14 mouse cellular contexts compared by ENCODE assay signal in the genomic region with DNA sequence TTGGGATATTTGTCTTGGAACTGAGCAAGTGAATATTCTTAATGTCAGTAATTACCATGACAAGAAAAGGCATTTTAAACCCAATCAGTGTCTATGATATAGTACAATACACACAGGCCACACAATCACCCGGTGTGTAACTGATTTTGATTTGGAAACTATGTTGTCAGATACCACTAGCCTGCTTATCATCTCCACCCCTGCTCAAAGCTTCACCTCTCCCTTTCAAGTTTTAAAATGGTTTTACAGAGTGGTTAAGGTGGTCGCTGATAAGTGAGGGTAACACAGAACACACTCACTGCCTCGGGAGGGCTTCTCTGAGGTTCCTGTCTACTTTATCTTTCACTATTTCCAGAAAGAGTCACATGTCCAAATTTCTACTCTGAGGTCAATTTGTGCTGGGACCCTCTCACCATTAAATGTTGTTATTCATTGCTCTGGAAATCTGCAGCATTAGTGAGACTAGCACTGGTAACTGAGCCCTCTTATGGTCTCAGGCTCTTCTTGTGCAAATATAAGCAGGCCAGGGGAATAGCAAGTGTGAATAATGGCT. TPM values are rescaled to one million over a fixed set of nuclear protein-coding genes. Genes with fewer than 3 reads are reported as not detected.
DNase-seq lines count a peak whose midpoint lies in the region; ATAC-seq and TF ChIP-seq lines count a peak whose summit lies in the region.
"Had no signal": no experiment of that assay in that cellular context is flagged by ENCODE, and none has a peak within 500 bp of the region (broad histone marks: within the 10 kb centered on the region; RNA-seq: fewer than 3 reads in every experiment).

No protein-coding gene starts in this region.

- no peak for TF ChIP-seq POLR2A in cortical plate, adult 2 months (IDR thresholded peaks at IDR 0.05; ENCODE audit: extremely low read depth, insufficient read depth, low read length)
- no peak for TF ChIP-seq POLR2A in limb, embryonic 14.5 days (IDR thresholded peaks at IDR 0.05; ENCODE audit: borderline replicate concordance, extremely low read depth, insufficient read depth, insufficient read length)
- TF ChIP-seq POLR2A in cerebellum, adult 2 months (IDR thresholded peaks at IDR 0.05; ENCODE audit: borderline replicate concordance, insufficient read depth, low read length) = no peak

- H3K4me2 ChIP-seq in kidney, postnatal 0 days (ENCODE audit: low read length) = peak overlapping the region; percentile 75; the same call in 1 of the 2 replicates
- peak overlapping the region; percentile 60; the same call in 1 of the 2 replicates for H3K4me2 ChIP-seq in limb, embryonic 14.5 days (replicated peaks; ENCODE audit: low read depth, low read length, severe bottlenecking)

- ATAC-seq in kidney, postnatal 0 days (replicated peaks; ENCODE audit: low FRiP score, low read depth) = no peak
- ATAC-seq in limb, embryonic 14.5 days (ENCODE audit: low FRiP score, low read depth) = no peak
- ATAC-seq: Patski had no signal

- H3K4me3 ChIP-seq in gastrocnemius, adult 2 months = peak overlapping the region; percentile 95; the same call in 1 of the 2 replicates
- no peak overlapping the region for H3K4me3 ChIP-seq in kidney, postnatal 0 days (replicated peaks; ENCODE audit: low read depth, low read length)
- peak overlapping the region; percentile 77; the same call in 1 of the 2 replicates for H3K4me3 ChIP-seq in cortical plate, adult 2 months (ENCODE audit: insufficient read depth, low read length)
- no peak overlapping the region for H3K4me3 ChIP-seq in limb, embryonic 14.5 days (replicated peaks; ENCODE audit: low read length)
- no peak overlapping the region for H3K4me3 ChIP-seq in cerebellum, adult 2 months (replicated peaks; ENCODE audit: insufficient read depth, low read depth, low read length)

- H3K9me3 ChIP-seq in kidney, postnatal 0 days (replicated peaks; ENCODE audit: low read length) = no peaks in the 10 kb centered on the region
- no peaks in the 10 kb centered on the region for H3K9me3 ChIP-seq in limb, embryonic 14.5 days (ENCODE audit: control insufficient read depth, low read length)

- no peak overlapping the region for H3K9ac ChIP-seq in kidney, postnatal 0 days (ENCODE audit: low read depth, low read length)
- peak overlapping the region; percentile 81; the same call in 1 of the 2 replicates for H3K9ac ChIP-seq in limb, embryonic 14.5 days (ENCODE audit: low read depth, low read length, severe bottlenecking)

- no peaks in the 10 kb centered on the region for H3K27me3 ChIP-seq in kidney, postnatal 0 days (ENCODE audit: insufficient read depth, low read length)
- H3K27me3 ChIP-seq in limb, embryonic 14.5 days (ENCODE audit: control insufficient read depth, insufficient read depth, low read length) = no peaks in the 10 kb centered on the region
- H3K27me3 ChIP-seq in cerebellum, adult 2 months (ENCODE audit: control insufficient read depth, insufficient read depth, low read length) = no peaks in the 10 kb centered on the region
- H3K27me3 ChIP-seq: Patski had no signal

- H3K36me3 ChIP-seq in kidney, postnatal 0 days (ENCODE audit: insufficient read depth, low read length) = no peaks in the 10 kb centered on the region
- H3K36me3 ChIP-seq in limb, embryonic 14.5 days (ENCODE audit: control insufficient read depth, insufficient read depth, low read length) = no peaks in the 10 kb centered on the region

- H3K27ac ChIP-seq in gastrocnemius, adult 2 months = peak overlapping the region; percentile 95; the same call in 1 of the 2 replicates
- 0 out of 2 replicates have a peak overlapping the region, but pooled peaks have one; percentile 21 for H3K27ac ChIP-seq in kidney, postnatal 0 days
- no peak overlapping the region for H3K27ac ChIP-seq in cortical plate, adult 2 months (ENCODE audit: insufficient read depth, low read length)
- peak overlapping the region; percentile 97; the same call in 1 of the 2 replicates for H3K27ac ChIP-seq in limb, embryonic 14.5 days (replicated peaks; ENCODE audit: low read depth, low read length)
- H3K27ac ChIP-seq in cerebellum, adult 2 months (ENCODE audit: insufficient read depth, low read length) = no peak overlapping the region

- WGBS in kidney, postnatal 0 days = 76% methylated on average over 3 of the region's 3 CpGs
- WGBS in limb, embryonic 14.5 days = 75% methylated on average over 3 of the region's 3 CpGs
- WGBS in cerebellum, adult 2 months = 80% methylated on average over 3 of the region's 3 CpGs

- no peak for TF ChIP-seq CTCF in gastrocnemius, adult 2 months (IDR thresholded peaks at IDR 0.05)
- TF ChIP-seq CTCF in kidney, postnatal 0 days (IDR thresholded peaks at IDR 0.05; ENCODE audit: low read depth) = no peak
- no peak for TF ChIP-seq CTCF in cortical plate, adult 2 months (IDR thresholded peaks at IDR 0.05; ENCODE audit: extremely low read depth, insufficient read depth, low read length)
- TF ChIP-seq CTCF in cerebellum, adult 2 months (IDR thresholded peaks at IDR 0.05; ENCODE audit: borderline replicate concordance, insufficient read depth, low read depth, low read length) = no peak

- 0 out of 2 replicates have a peak, but pooled peaks cover 9% of the 10 kb centered on the region for H3K4me1 ChIP-seq in kidney, postnatal 0 days (replicated peaks; ENCODE audit: insufficient read depth, low read length)
- H3K4me1 ChIP-seq in cortical plate, adult 2 months (ENCODE audit: control insufficient read depth, insufficient read depth, low read length) = peaks cover 4% of the 10 kb centered on the region
- H3K4me1 ChIP-seq in limb, embryonic 14.5 days (ENCODE audit: control insufficient read depth, insufficient read depth, low read length) = peaks cover 21% of the 10 kb centered on the region
- H3K4me1 ChIP-seq in cerebellum, adult 2 months (ENCODE audit: control insufficient read depth, insufficient read depth, low read length) = peaks cover 10% of the 10 kb centered on the region

- DNase-seq in gastrocnemius, adult 2 months = no peak
- no peak for DNase-seq in gastrocnemius, postnatal 14 days
- DNase-seq in kidney, postnatal 0 days (ENCODE audit: low spot score) = no peak
- DNase-seq in kidney, postnatal 4 days = no peak
- DNase-seq in limb, embryonic 14.5 days (ENCODE audit: low spot score) = no peak
- DNase-seq in thymus, postnatal 36 days = no peak
- DNase-seq in cerebellum, adult 2 months = no peak
- DNase-seq: B cell, adult 2 months; cerebellum, adult 11-12 months had no signal

- intact Hi-C loops in gastrocnemius, adult 2 months (cut with DNase I) = loop anchor here (5.0 kb wide), 1 partner anchor 265 kb away; the partner anchor contains the start of gene Zfp827
- intact Hi-C loops in gastrocnemius, postnatal 14 days (cut with DNase I; ENCODE audit: low total_unique reads) = no loop called here

RNA-seq across cellular contexts. Expression of gene Mmaa, which starts 1.9 kb away (rescaled TPM):
- total RNA-seq in gastrocnemius, adult 2 months (2021) = 10 to 100 TPM; 14.6 to 25.8 TPM
- 10 to 100 TPM; 15.3 to 15.8 TPM for total RNA-seq in gastrocnemius, postnatal 14 days (2021)
- polyA plus RNA-seq in kidney, postnatal 0 days (2015; fragmentation: Nextera tagmentation; extraction: Ambion mirVana) = 14.8 and 15.0 TPM in 2 replicates
- polyA plus RNA-seq in cortical plate, adult 2 months (2012; rRNA removed) = 36.9 and 37.5 TPM in 2 replicates
- 11.7 and 16.9 TPM in 2 replicates for polyA plus RNA-seq in limb, embryonic 14.5 days (2012; rRNA removed)
- 15.7 and 16.8 TPM in 2 replicates for polyA plus RNA-seq in limb, embryonic 14.5 days (2014; fragmentation: Nextera tagmentation; extraction: Ambion mirVana)
- polyA plus RNA-seq in cerebellum, adult 2 months (2012; rRNA removed) = 33.1 and 33.8 TPM in 2 replicates

RNA-seq across cellular contexts. Expression of gene 1700011L22Rik, which starts 44.4 kb away (rescaled TPM):
- total RNA-seq in gastrocnemius, adult 2 months (2021) = not detected
- not detected for total RNA-seq in gastrocnemius, postnatal 14 days (2021)
- not detected in 2 replicates for polyA plus RNA-seq in kidney, postnatal 0 days (2015; fragmentation: Nextera tagmentation; extraction: Ambion mirVana)
- polyA plus RNA-seq in cortical plate, adult 2 months (2012; rRNA removed) = not detected in 2 replicates
- not detected in 2 replicates for polyA plus RNA-seq in limb, embryonic 14.5 days (2012; rRNA removed)
- polyA plus RNA-seq in limb, embryonic 14.5 days (2014; fragmentation: Nextera tagmentation; extraction: Ambion mirVana) = not detected in 2 replicates
- polyA plus RNA-seq in cerebellum, adult 2 months (2012; rRNA removed) = 0.11 TPM in 1 of 2 replicates, not detected in the other
- total RNA-seq: adrenal gland, postnatal 14 days; liver, adult 2 months had no signal
- polyA plus RNA-seq: embryonic facial prominence, embryonic 11.5 days; liver, adult 2 months had no signal

Comparison
In these comparisons a context has a peak if more than half of its experiments do, and no peak if none do; other contexts are left out.
1. H3K27ac ChIP-seq: peak in gastrocnemius, adult 2 months (single experiment), kidney, postnatal 0 days (single experiment) and limb, embryonic 14.5 days (single experiment); none in cortical plate, adult 2 months (single experiment) and cerebellum, adult 2 months (single experiment).
2. H3K4me3 ChIP-seq: peak in gastrocnemius, adult 2 months (single experiment) and cortical plate, adult 2 months (single experiment); none in kidney, postnatal 0 days (single experiment), limb, embryonic 14.5 days (single experiment) and cerebellum, adult 2 months (single experiment).